Mouse (Mus musculus): ENCODE data around the gene Sh3bp5. TPM values are rescaled to one million over a fixed set of nuclear protein-coding genes. Genes with fewer than 3 reads are reported as not detected.
A peak's percentile ranks its signal among the peaks of the same experiment; 100 is the strongest.

The Sh3bp5 gene
- total RNA-seq, 2 experiments from 2014 or later = 158 to 165 TPM

DNA sequence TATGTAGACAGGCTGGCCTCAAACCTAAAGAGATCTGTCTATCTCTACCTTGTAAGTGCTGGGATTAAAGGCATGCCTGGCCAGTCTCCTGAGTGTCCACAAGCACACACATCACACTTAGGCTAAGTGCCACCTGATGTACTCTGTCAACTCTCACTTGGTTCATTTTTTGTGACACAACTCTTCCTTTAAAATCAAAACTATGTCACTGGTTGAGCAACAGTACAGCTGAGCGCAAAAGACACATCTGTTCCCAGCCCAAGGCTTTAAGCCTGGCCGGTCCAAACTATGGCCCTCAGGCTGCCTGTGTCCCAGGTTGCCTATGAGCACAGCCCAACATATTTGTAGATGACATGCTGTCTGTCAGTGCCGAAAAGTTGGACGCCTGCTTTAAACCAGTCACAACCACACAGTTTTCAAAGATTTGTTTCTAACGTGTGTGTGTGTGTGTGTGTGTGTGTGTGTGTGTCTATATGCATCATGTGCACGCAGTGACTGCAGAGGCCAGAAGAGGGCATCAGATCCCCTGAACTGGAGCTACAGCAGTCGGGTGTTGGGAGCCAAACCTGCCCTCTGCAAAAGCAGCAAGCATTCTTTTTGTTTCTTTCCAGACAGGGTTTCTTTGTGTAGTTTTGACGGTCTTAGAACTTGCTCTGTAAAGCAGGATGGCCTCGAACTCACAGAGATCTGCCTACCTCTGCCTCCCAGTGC lies 40.9 kb downstream of the Sh3bp5 start:
- no peak for DNase-seq (ENCODE audit: low spot score in 2 of 2)

DNA sequence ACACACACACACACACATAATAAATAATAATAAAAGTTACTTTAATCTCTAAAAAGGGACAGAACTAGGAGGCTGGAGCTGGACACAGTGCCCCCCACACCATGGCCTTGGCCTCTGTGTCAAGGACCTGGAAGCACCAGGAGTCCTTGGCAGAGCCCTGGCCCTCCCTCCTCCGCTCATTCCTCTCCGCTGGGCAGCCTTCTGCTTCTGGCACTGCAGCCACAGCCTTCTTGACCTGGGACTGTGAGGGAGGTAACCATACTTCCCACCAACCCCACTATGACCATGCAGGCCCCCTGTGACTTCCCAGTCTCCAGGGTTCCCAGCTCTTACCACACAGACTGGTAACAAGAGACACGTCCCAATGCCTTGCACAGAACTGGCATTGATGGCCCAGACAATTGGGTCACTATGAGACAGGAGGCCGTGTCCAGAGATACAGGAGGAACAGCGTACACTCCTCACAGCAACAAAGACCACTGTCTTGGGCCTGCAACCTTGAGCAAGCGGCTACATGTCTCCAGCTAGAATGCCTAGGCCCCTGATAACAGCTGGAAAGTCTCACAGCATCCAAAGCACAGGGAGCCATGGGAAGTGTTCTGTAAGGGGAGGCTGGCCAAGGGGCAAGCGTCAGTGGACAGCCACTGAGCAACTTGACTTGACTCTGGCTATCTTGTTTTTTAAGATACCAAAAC lies 41.8 kb downstream of the Sh3bp5 start:
- DNase-seq (ENCODE audit: low spot score in 2 of 2) = no peak

DNA sequence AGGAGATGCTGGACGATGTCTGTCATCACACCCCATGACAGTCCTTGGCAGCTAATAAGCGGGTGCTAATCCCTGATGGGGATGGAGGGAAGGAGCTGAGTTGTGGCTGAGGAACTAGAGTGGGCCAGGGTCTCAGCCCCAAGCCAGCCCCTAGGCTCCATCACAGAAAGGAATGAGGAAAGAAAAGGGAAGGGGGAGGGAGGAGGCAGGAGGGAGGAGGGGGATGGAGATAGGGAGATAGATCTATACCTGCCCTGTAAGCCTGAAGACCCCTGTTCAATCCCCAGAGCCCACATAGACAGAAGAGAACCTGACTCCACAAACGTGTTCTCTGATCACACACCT lies 42.4 kb downstream of the Sh3bp5 start:
- no peak for DNase-seq (ENCODE audit: low spot score in 2 of 2)

- peak; percentile 83 to 91 for DNase-seq (ENCODE audit: low spot score in 2 of 2)
These were observed 42.9 kb downstream of the Sh3bp5 start for GRCm38 (mm10) chr14:31392873-31393545.

- no peak for DNase-seq (ENCODE audit: low spot score in 2 of 2)
These were observed 43.6 kb downstream of the Sh3bp5 start for GRCm38 (mm10) chr14:31392300-31392699.

- no peak for DNase-seq (ENCODE audit: low spot score in 2 of 2)
These were observed 46.3 kb downstream of the Sh3bp5 start for GRCm38 (mm10) chr14:31389421-31390147.

GRCm38 (mm10) chr14:31388086-31388872 lies 47.6 kb downstream of the Sh3bp5 start:
- DNase-seq (ENCODE audit: low spot score in 2 of 2) = no peak

- peak in 1 of 2 experiments; percentile 64 for DNase-seq (ENCODE audit: low spot score in 2 of 2)
These were observed 48.4 kb downstream of the Sh3bp5 start for GRCm38 (mm10) chr14:31387301-31387981.

DNA sequence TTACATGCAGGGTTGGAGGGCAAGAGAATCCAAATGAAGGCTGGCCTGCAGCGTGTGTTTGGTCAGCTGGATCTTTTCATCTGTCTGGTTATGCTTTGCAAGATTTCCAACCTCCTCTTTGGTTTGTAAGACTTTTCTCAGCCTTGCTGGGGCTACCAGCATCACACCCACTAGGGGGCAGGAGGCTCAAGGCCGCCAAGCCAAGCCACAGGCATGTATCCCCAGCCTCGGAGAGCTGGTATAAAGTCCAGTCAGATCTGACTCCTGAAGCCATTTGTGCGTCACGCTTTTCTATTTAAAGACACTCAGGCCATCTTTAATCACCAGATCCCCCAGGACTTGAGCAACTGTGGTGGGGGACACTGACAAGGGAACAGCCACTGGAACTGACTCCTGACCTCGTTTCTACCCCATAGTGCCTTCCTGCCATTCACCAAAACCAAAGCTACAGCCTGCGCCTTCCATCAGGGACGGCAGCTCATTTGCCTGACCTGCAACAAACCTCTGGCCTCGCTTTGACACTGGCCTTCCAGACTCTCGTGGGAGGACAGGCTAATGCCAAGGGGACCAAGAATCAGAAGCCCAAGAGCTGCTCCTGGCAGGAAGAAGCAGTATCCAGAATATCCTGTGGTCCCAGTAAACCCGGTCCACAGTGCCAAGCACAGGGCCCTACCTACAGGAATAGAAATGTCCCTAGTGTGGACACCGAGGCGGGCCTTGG lies 49.7 kb downstream of the Sh3bp5 start:
- DNase-seq (ENCODE audit: low spot score in 2 of 2) = peak in 1 of 2 experiments; percentile 79

GRCm38 (mm10) chr14:31385406-31385805 lies 50.5 kb downstream of the Sh3bp5 start:
- no peak for DNase-seq (ENCODE audit: low spot score in 2 of 2)

GRCm38 (mm10) chr14:31384366-31385323 lies 51.2 kb downstream of the Sh3bp5 start:
- no peak for DNase-seq (ENCODE audit: low spot score in 2 of 2)

- peak; percentile 79 to 88 for DNase-seq (ENCODE audit: low spot score in 2 of 2)
These were observed 52.3 kb downstream of the Sh3bp5 start for GRCm38 (mm10) chr14:31383470-31384050.

DNA sequence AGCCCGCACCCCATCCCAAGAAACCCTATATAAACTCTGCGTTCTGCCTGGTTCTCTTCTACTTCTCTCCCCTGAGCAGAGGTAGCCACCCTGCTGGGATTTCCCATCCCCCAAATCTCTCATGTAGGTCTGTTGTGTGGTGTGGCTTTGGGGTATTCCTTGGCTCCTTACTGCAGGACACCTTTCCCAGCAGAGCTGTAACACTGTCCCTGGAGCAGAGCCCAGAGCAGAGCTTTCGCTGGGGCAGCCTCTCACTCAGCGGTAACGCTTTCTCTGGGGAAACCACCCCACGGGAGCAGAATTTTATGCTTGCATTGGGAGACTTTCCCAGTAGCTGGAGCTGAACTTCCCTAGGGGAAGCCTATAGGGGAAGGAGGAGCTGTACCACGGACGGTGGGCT lies 53.6 kb downstream of the Sh3bp5 start:
- DNase-seq (ENCODE audit: low spot score in 2 of 2) = no peak

- no peak for DNase-seq (ENCODE audit: low spot score in 2 of 2)
These were observed 59.5 kb downstream of the Sh3bp5 start for GRCm38 (mm10) chr14:31376331-31376730.

GRCm38 (mm10) chr14:31374390-31374789 lies 61.5 kb downstream of the Sh3bp5 start:
- no peak for DNase-seq (ENCODE audit: low spot score in 2 of 2)

DNA sequence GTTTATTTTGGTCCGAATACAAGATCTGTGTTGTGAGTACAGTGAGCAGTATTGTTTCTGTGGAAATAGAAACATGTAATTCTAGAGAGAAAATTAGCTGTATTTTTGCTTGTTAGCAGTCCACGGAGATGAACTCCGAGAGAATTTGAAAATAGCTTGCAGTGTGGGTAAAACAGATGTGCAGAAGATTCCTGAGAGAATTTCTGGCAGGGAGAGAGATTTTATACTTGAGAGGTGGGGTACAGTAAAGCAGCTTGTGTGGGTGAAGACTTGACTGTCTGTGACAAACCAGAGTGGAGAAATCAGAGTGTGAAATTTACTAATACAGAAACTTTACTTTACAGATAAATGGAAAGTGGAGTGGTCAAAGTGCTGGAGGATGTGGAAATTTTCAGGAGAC lies 66.5 kb downstream of the Sh3bp5 start:
- no peak for DNase-seq (ENCODE audit: low spot score in 2 of 2)

DNA sequence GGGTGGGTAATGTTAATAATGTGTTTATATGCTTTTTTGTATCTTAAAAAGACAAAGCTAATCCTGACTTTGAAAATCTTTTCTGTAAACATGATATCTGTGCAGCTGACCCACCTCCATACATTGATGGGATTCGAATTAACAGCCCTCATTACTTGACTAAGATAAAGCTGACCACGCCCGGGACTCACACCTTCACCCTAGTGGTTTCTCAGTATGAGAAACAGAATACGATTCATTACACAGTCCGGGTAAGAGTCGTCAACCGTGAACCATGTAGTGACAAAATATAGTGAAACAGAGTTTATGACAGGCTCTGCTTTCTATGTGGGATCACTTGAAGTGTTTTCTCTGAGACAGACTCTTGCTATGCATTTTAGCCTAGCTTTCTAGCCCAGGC lies 67.9 kb downstream of the Sh3bp5 start:
- DNase-seq (ENCODE audit: low spot score in 2 of 2) = no peak

DNA sequence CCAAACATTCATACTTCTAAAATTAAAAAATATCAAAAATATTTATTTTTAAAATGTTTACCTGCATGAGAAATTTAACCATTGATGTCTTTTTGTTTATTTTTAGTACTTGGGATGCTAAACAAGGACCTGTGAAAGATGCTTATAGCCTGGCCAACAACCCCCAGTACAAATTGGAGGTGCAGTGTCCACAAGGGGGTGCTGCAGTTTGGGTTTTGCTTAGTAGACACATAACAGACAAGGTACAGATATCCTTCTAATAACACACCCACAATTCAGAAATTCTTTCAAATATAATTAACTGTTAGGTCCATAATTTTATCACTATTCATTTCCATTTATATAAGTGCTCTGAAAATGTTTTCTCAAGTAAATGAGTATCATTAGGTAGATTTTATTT lies 70.5 kb downstream of the Sh3bp5 start:
- DNase-seq (ENCODE audit: low spot score in 2 of 2) = peak in 1 of 2 experiments; percentile 84

Measured in layer of hippocampus, adult 18-20 months (tissue).